Mouse (Mus musculus): ENCODE results near the gene Platr17. TPM values are rescaled to one million over a fixed set of nuclear protein-coding genes. Genes with fewer than 3 reads are reported as not detected.

Gene Platr17
- total and polyA plus RNA-seq, 3 experiments = not detected

- under 1% methylated on average over 14 of the region's 14 CpGs for whole genome bisulfite sequencing
- H3K36me3 ChIP-seq (ENCODE audit: control insufficient read depth, insufficient read depth, low read length) = no peaks in the 10 kb centered on the region; the same call in 1 of the 2 replicates
- H3K27me3 ChIP-seq (ENCODE audit: control insufficient read depth, insufficient read depth, low read length) = no peaks in the 10 kb centered on the region
- H3K79me2 ChIP-seq (replicated peaks; ENCODE audit: control insufficient read depth, insufficient read depth, low read length) = no peaks in the 10 kb centered on the region
- intact Hi-C loops (cut with DNase I) = no loop called here
- TF ChIP-seq EP300 (IDR thresholded peaks at IDR 0.05; ENCODE audit: insufficient read depth, low read depth, low read length) (no peak), POLR2A (IDR thresholded peaks at IDR 0.05; ENCODE audit: insufficient read depth, low read depth, low read length) (peak; percentile 70)
- peak; percentile 65 to 69 for DNase-seq
- H3K4me1 ChIP-seq (ENCODE audit: control insufficient read depth, insufficient read depth, low read length) = peaks cover 3% of the 10 kb centered on the region; the same call in 1 of the 2 replicates
- peak overlapping the region; percentile 82 for H3K4me3 ChIP-seq
- peak overlapping the region; percentile 98 for H3K27ac ChIP-seq
- H3K9ac ChIP-seq (ENCODE audit: low read depth, low read length) = peak overlapping the region; percentile 91
Measured at GRCm38 (mm10) chr17:33909869-33910250, 4.9 kb downstream of the Platr17 start.

GRCm38 (mm10) chr17:33910346-33911051 lies 5.6 kb downstream of the Platr17 start:
- H3K4me1 ChIP-seq (ENCODE audit: control insufficient read depth, insufficient read depth, low read length) = peaks cover 4% of the 10 kb centered on the region
- H3K79me2 ChIP-seq (replicated peaks; ENCODE audit: control insufficient read depth, insufficient read depth, low read length) = no peaks in the 10 kb centered on the region
- DNase-seq = no peak
- 31% methylated on average over 11 of the region's 11 CpGs for WGBS
- H3K36me3 ChIP-seq (ENCODE audit: control insufficient read depth, insufficient read depth, low read length) = peaks cover 3% of the 10 kb centered on the region; the same call in 1 of the 2 replicates
- no peak for TF ChIP-seq EP300 (IDR thresholded peaks at IDR 0.05; ENCODE audit: insufficient read depth, low read depth, low read length)
- peak; percentile 18; the same call in 1 of the 2 replicates for TF ChIP-seq CTCF (IDR thresholded peaks at IDR 0.05)
- intact Hi-C loops (cut with DNase I) = no loop called here
- H3K27ac ChIP-seq = peak overlapping the region; percentile 98
- H3K4me3 ChIP-seq = peak overlapping the region; percentile 82
- H3K27me3 ChIP-seq (ENCODE audit: control insufficient read depth, insufficient read depth, low read length) = no peaks in the 10 kb centered on the region
- peak overlapping the region; percentile 91 for H3K9ac ChIP-seq (ENCODE audit: low read depth, low read length)

GRCm38 (mm10) chr17:33911052-33911812 lies 6.3 kb downstream of the Platr17 start:
- intact Hi-C loops (cut with DNase I) = no loop called here
- no peak overlapping the region for H3K9ac ChIP-seq (ENCODE audit: low read depth, low read length)
- peaks cover 3% of the 10 kb centered on the region; the same call in 1 of the 2 replicates for H3K36me3 ChIP-seq (ENCODE audit: control insufficient read depth, insufficient read depth, low read length)
- no peak overlapping the region for H3K4me3 ChIP-seq
- peak in 1 of 2 experiments; percentile 21 for DNase-seq
- H3K4me1 ChIP-seq (ENCODE audit: control insufficient read depth, insufficient read depth, low read length) = peaks cover 4% of the 10 kb centered on the region
- H3K27me3 ChIP-seq (ENCODE audit: control insufficient read depth, insufficient read depth, low read length) = no peaks in the 10 kb centered on the region
- 87% methylated on average over 31 of the region's 31 CpGs for WGBS
- no peaks in the 10 kb centered on the region for H3K79me2 ChIP-seq (replicated peaks; ENCODE audit: control insufficient read depth, insufficient read depth, low read length)
- no peak overlapping the region for H3K27ac ChIP-seq
- TF ChIP-seq POLR2A (IDR thresholded peaks at IDR 0.05; ENCODE audit: insufficient read depth, low read depth, low read length) (no peak), EP300 (IDR thresholded peaks at IDR 0.05; ENCODE audit: insufficient read depth, low read depth, low read length) (no peak), CTCF (IDR thresholded peaks at IDR 0.05) (no peak)

GRCm38 (mm10) chr17:33911813-33912414 lies 7.0 kb downstream of the Platr17 start:
- Histone ChIP-seq H3K27me3 (ENCODE audit: control insufficient read depth, insufficient read depth, low read length) (no peaks in the 10 kb centered on the region), H3K36me3 (ENCODE audit: control insufficient read depth, insufficient read depth, low read length) (peaks cover 3% of the 10 kb centered on the region; the same call in 1 of the 2 replicates), H3K4me3 (no peak overlapping the region), H3K9ac (ENCODE audit: low read depth, low read length) (no peak overlapping the region), H3K4me1 (ENCODE audit: control insufficient read depth, insufficient read depth, low read length) (peaks cover 4% of the 10 kb centered on the region), H3K79me2 (replicated peaks; ENCODE audit: control insufficient read depth, insufficient read depth, low read length) (no peaks in the 10 kb centered on the region), H3K27ac (no peak overlapping the region)
- intact Hi-C loops (cut with DNase I) = no loop called here
- TF ChIP-seq CTCF (IDR thresholded peaks at IDR 0.05) (no peak), EP300 (IDR thresholded peaks at IDR 0.05; ENCODE audit: insufficient read depth, low read depth, low read length) (no peak), POLR2A (IDR thresholded peaks at IDR 0.05; ENCODE audit: insufficient read depth, low read depth, low read length) (no peak)
- peak in 1 of 2 experiments; percentile 19 for DNase-seq
- WGBS = 88% methylated on average over 28 of the region's 28 CpGs

- Histone ChIP-seq H3K9ac (ENCODE audit: low read depth, low read length) (no peak overlapping the region), H3K27ac (no peak overlapping the region), H3K4me1 (ENCODE audit: control insufficient read depth, insufficient read depth, low read length) (peaks cover 3% of the 10 kb centered on the region), H3K4me3 (no peak overlapping the region), H3K36me3 (ENCODE audit: control insufficient read depth, insufficient read depth, low read length) (peaks cover 3% of the 10 kb centered on the region; the same call in 1 of the 2 replicates), H3K79me2 (replicated peaks; ENCODE audit: control insufficient read depth, insufficient read depth, low read length) (no peaks in the 10 kb centered on the region), H3K27me3 (ENCODE audit: control insufficient read depth, insufficient read depth, low read length) (no peaks in the 10 kb centered on the region)
- 79% methylated on average over 10 of the region's 10 CpGs for WGBS
- no peak for DNase-seq
- intact Hi-C loops (cut with DNase I) = no loop called here
- no peak for TF ChIP-seq EP300 (IDR thresholded peaks at IDR 0.05; ENCODE audit: insufficient read depth, low read depth, low read length)
- TF ChIP-seq CTCF (IDR thresholded peaks at IDR 0.05) = no peak
- TF ChIP-seq POLR2A (IDR thresholded peaks at IDR 0.05; ENCODE audit: insufficient read depth, low read depth, low read length) = no peak
Measured at GRCm38 (mm10) chr17:33913264-33913663, 8.3 kb downstream of the Platr17 start.

Data from heart, adult 2 months (tissue).